Mouse (Mus musculus) lung, adult 2 months (tissue): Measurements from ENCODE around the gene Lce1k. TPM values are rescaled to one million over a fixed set of nuclear protein-coding genes. Genes with fewer than 3 reads are reported as not detected.
"Not testable (repeated sequence)": the region's sequence is repeated elsewhere in the genome, so short reads cannot be mapped to it uniquely, and the experiment has no call there.

ENCODE experiments used
- DNase-seq: peaks from one replicate; pipeline ENCODE4 v3.0.0; 2022
- H3K4me1 ChIP-seq: fragments of 200-500 bp; 2 replicates; pipeline ENCODE4 v1.6.1; 2011; ENCODE audit warnings: low read length; ENCODE audit not compliant: control insufficient read depth, insufficient read depth
- H3K4me3 ChIP-seq: fragments of 200-500 bp; replicated peaks from 2 replicates; pipeline ENCODE3; 2011; ENCODE audit warnings: low read depth, mild to moderate bottlenecking, control low read depth, low read length; ENCODE audit errors: extremely low read depth
- CTCF ChIP-seq: fragments of 200-500 bp; IDR thresholded peaks from 2 replicates; pipeline ENCODE4 v1.5.1; 2011; ENCODE audit warnings: mild to moderate bottlenecking, low read length, control low read depth; ENCODE audit not compliant: insufficient read depth
- POLR2A ChIP-seq: fragments of 200-500 bp; IDR thresholded peaks from 2 replicates; pipeline ENCODE4 v1.6.1; 2011; ENCODE audit warnings: low read depth, mild to moderate bottlenecking, control low read depth, low read length, borderline replicate concordance; ENCODE audit errors: extremely low read depth
- WGBS: fragments of 180-500 bp; shearing (Covaris S2); methylation state at CpG from one replicate; pipeline ENCODE4 v1.1.7; 2018; 5-methylcytosine and 5-hydroxymethylcytosine counted together
- polyA plus RNA-seq: library from polyadenylated mRNA; depleted of rRNA; stranded (reverse); fragments of >200 nt; gene quantifications from 2 replicates; pipeline ENCODE4 v1.2.3, GENCODE M21; 2012; rRNA removed

Lce1k gene
- 22.2 TPM in 1 of 2 replicates, not detected in the other for polyA plus RNA-seq

DNA sequence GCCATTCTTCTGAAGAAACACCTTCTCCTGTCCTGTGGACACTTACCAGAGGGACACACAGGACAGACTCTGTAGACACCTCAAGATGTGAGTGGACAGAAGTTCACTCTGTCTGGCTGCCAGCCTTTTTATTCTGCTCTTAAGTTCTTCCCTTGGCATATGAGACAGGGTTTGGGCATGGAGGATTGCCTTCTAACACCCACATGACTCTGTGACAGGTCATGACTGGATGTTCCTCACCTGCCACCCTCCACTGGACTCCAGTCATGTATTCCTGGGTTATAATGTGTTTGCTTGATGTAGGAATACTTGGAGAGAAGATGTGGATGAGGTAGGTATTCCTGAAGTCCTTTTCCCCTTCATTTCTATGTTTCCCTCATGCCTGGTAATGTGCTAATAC is at the start of gene Lce1k:
Lce1k (minus strand) TSS at position 101 of the 400 bp plus-strand sequence.
- no peak for TF ChIP-seq POLR2A
- no peak for TF ChIP-seq CTCF
- Histone ChIP-seq H3K4me3 (no peak within 1 kb of the TSS), H3K4me1 (no peaks in the 10 kb centered on the region)
- DNase-seq = no peak

DNA sequence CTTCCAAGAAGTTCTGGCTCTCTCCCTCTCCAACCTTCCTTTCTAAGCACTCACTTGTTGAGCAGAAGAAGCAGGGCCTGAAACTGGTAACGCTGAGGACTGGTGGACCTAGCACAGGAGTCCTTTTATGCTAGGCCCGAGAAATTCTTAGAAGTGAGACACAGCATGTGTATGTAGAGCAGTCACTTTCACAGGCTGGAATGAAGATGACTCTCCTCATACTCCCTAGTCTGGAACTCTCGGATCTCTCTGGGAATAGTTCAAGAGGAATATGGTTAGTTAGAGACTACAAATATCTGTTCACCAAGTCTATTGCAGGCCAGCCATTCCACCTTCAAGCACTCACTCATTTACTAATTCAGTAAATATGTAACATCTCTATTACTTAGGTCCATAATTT is 43.5 kb upstream of the Lce1k start, which contains the start of gene Lce1l:
Lce1l (minus strand) TSS at position 101 of the 400 bp plus-strand sequence.
- WGBS = 75% methylated on average over 3 of the region's 3 CpGs
- H3K4me1 ChIP-seq = no peaks in the 10 kb centered on the region
- no peak for TF ChIP-seq CTCF
- TF ChIP-seq POLR2A = no peak
- no peak within 1 kb of the TSS for H3K4me3 ChIP-seq
- DNase-seq = no peak

DNA sequence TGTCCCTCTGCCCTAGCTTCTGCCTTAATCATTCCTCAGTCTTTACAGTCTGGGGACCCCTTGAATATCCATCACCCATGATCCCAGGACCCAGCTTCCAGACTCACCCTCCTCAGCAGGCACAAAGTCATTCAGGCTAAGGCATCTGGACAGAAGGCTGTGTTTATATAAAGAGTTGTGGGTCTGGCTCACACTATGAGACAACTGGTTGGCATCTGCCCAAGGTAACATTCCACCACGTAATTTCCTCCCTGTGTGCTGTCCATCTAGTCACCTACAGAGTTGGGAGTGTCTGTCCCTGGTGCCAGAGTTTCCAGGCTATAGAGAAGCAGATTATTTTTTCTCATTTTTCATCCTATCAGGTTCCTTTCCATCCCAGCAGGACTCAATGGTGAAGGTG is 19.4 kb upstream of the Lce1k start, which contains the start of gene Kprp:
Kprp (minus strand) TSS at position 140 of the 400 bp plus-strand sequence.
- 4% methylated on average over 1 of the region's 1 CpGs for WGBS
- TF ChIP-seq POLR2A (no peak), CTCF (no peak)
- no peaks in the 10 kb centered on the region for H3K4me1 ChIP-seq
- no peak for DNase-seq
- no peak within 1 kb of the TSS for H3K4me3 ChIP-seq

DNA sequence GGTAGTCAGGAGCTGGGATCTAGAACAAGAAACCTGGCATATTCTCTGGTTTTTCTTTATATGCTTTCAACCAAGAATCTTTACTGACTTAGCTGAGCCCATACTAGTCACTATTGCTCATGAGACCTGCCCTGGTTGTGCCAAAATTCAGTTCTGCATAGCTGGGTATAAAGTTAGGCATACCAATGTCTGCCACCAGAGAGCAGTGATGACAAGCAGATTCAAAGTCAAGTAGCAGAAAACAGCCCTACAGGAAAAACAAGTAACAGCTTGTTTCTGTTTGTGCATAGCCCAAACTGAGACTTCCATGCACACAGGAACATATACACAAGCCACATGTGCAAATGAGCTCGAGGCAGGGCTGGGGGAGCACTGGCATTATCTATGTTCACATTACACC is 18.1 kb upstream of the Lce1k start:
- H3K4me3 ChIP-seq = no peak overlapping the region
- WGBS = 18% methylated on average over 1 of the region's 1 CpGs

DNA sequence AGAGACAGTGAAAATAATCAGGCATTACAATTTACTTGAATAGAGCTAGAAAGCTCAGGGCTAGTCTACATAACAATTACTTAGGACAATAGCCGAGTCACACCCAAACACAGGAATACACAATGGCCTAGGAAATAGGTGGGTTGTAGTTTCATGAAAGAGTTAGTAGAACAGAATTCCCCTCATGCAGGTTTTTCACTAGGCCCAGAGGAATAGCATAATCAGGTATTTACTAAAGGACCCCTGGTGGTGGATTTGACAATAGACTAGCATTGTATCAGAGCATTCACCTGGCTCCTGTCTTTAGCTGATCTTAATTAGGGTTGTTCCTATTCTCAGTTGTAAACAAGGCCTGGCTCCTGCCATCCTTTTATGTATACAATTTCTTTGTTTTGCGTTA is 8.3 kb upstream of the Lce1k start:
- H3K4me3 ChIP-seq, H3K4me1 ChIP-seq, DNase-seq: not testable (repeated sequence)
- 93% methylated on average over 2 of the region's 2 CpGs for WGBS

More for the DNA sequence above, 18.1 kb upstream of the Lce1k start:
- no peak for DNase-seq
- H3K4me1 ChIP-seq = no peaks in the 10 kb centered on the region
- TF ChIP-seq CTCF (no peak), POLR2A (no peak)

DNA sequence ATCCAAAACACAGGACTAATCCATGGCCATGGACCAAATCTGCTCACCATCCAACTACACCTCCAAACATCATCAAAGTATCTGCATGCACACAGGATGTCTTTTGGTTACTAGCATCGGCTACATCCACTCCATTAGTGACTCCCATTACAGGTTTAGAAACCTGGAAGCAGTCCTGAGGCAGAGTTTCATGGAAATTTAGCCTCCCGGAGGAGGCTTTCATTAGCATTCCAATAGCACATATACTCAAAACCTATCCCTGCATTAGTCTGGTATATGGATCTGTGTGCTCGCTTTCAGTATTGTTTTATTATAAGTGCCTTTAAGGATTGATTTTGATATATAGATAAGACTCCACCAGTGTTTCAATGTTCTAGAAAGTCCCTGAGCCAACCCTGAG is 7.9 kb upstream of the Lce1k start:
- H3K4me3 ChIP-seq = no peak overlapping the region
- TF ChIP-seq POLR2A (no peak), CTCF (no peak)
- H3K4me1 ChIP-seq = no peaks in the 10 kb centered on the region
- WGBS = 86% methylated on average over 3 of the region's 3 CpGs
- DNase-seq = no peak

DNA sequence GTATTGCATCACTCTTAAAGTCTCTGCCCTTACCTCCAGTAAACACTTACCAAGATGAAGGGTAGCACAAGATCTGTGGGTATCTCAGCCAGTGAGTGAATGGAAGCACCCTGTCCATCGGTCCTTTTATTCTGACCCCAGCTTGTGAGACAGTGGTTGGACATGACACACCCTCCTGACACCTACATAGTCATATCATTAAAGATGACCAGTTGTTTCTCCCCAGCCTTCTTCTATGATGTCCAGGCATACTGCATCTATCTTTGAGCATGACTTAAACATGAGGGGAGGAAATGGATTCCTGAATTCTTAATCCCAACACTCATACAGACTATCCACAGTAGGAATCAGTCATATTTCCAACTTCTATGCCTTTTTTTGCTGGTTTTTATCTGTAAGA is 17.3 kb downstream of the Lce1k start, which contains the start of gene Lce1j:
Lce1j (minus strand) TSS at position 101 of the 400 bp plus-strand sequence.
- no peak for DNase-seq
- TF ChIP-seq POLR2A = no peak
- TF ChIP-seq CTCF = no peak
- WGBS = 70% methylated on average over 1 of the region's 1 CpGs
- H3K4me3 ChIP-seq = no peak within 1 kb of the TSS
- H3K4me1 ChIP-seq = no peaks in the 10 kb centered on the region

DNA sequence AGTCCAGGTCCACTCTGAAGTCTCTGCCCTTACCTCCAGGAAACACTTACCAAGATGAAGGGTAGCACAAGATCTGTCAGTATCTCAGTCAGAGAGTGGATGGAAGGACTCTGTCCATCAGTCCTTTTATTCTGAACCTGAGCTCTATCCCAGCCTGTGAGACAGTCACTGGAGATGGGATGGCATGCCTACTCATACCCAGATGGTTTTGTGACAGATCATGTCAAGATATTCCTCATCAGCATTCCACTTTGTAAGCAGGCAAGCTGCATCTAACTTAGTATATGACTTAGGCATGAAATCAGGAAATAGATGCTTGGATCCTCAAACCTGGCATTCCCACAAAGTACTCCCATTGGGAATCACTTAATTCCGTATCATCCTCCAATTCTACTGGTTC is 28.9 kb downstream of the Lce1k start, which contains the start of gene Lce1i:
Lce1i (minus strand) TSS at position 101 of the 400 bp plus-strand sequence.
- TF ChIP-seq CTCF = no peak
- TF ChIP-seq POLR2A = no peak
- no peak for DNase-seq
- WGBS = 63% methylated on average over 1 of the region's 1 CpGs
- Histone ChIP-seq H3K4me1 (no peaks in the 10 kb centered on the region), H3K4me3 (no peak within 1 kb of the TSS)

DNA sequence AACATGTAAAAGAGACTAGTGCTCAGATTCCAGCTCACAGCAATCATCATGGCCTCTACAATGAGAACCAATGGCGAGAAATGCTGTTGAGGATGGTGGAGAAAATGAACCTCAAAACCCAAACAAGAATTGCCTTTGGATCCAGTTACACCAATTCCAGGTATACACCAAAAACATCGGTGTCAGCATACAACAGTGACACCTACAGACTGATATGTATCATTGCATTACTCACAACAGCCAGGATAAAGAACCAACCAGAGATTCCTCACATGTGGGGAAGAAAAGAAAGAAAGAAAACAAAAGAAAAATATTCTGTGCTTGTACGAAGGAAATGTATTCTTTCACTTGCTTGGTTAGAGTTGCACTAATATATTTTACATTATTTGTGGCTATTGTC is 36.1 kb downstream of the Lce1k start:
- no peak for DNase-seq
- no peak overlapping the region for H3K4me3 ChIP-seq
- 20% methylated on average over 3 of the region's 3 CpGs for whole genome bisulfite sequencing
- TF ChIP-seq POLR2A (no peak), CTCF (no peak)
- no peaks in the 10 kb centered on the region for H3K4me1 ChIP-seq

DNA sequence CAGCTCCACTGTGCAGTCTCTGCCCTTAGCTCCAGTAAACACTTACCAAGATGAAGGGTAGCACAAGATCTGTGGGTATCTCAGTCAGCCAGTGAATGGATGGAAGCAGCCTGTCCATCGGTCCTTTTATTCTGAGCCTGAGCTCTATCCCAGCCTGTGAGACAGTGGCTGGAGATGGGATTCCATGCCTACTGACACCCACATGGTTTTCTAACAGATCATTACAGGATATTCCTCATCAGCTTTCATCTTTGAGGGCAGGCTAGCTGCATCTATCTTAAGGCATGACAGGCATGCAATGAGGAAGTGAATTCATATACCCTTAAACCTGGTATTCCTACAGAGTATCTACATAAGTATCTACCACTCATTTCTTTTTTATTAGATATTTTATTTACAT is 42.7 kb downstream of the Lce1k start, which contains the start of gene Lce1h:
Lce1h (minus strand) TSS at position 101 of the 400 bp plus-strand sequence.
- DNase-seq = no peak
- Histone ChIP-seq H3K4me1 (no peaks in the 10 kb centered on the region), H3K4me3 (no peak within 1 kb of the TSS)
- TF ChIP-seq CTCF (no peak), POLR2A (no peak)
- WGBS = 87% methylated on average over 1 of the region's 1 CpGs

Other genes starting within 250 kb of the Lce1k start
- gene Ivl, start 234.2 kb downstream of the Lce1k start, polyA plus RNA-seq = 0.16 and 0.24 TPM in 2 replicates
- 0.92 TPM in 1 of 2 replicates, not detected in the other for gene Smcp, start 218.9 kb downstream of the Lce1k start, polyA plus RNA-seq
- gene 2210017I01Rik, start 200.4 kb downstream of the Lce1k start, polyA plus RNA-seq = 1.3 TPM in 1 of 2 replicates, not detected in the other
- not detected in 2 replicates for gene Lce6a, start 186.2 kb downstream of the Lce1k start, polyA plus RNA-seq
- 47.3 TPM in 1 of 2 replicates, not detected in the other for gene Lce1a1, start 159.6 kb downstream of the Lce1k start, polyA plus RNA-seq
- 67.0 TPM in 1 of 2 replicates, not detected in the other for gene Lce1b, start 151.0 kb downstream of the Lce1k start, polyA plus RNA-seq
- gene Lce1a2, start 137.6 kb downstream of the Lce1k start, polyA plus RNA-seq = 74.9 TPM in 1 of 2 replicates, not detected in the other
- gene Lce1c, start 128.6 kb downstream of the Lce1k start, polyA plus RNA-seq = 0.18 and 55.3 TPM in 2 replicates
- 77.1 TPM in 1 of 2 replicates, not detected in the other for gene Lce1d, start 120.7 kb downstream of the Lce1k start, polyA plus RNA-seq
- 25.3 TPM in 1 of 2 replicates, not detected in the other for gene Lce1e, start 98.8 kb downstream of the Lce1k start, polyA plus RNA-seq
- 38.2 TPM in 1 of 2 replicates, not detected in the other for gene Lce1f, start 87.5 kb downstream of the Lce1k start, polyA plus RNA-seq
- gene Gm38119, start 68.8 kb downstream of the Lce1k start, polyA plus RNA-seq = 0.34 TPM in 1 of 2 replicates, not detected in the other
- 23.0 TPM in 1 of 2 replicates, not detected in the other for gene Lce1g, start 55.6 kb downstream of the Lce1k start, polyA plus RNA-seq
- 17.7 TPM in 1 of 2 replicates, not detected in the other for gene Lce1h, start 42.8 kb downstream of the Lce1k start, polyA plus RNA-seq
- gene Lce1i, start 29.0 kb downstream of the Lce1k start, polyA plus RNA-seq = 20.2 TPM in 1 of 2 replicates, not detected in the other
- 17.7 TPM in 1 of 2 replicates, not detected in the other for gene Lce1j, start 17.4 kb downstream of the Lce1k start, polyA plus RNA-seq
- gene Kprp, start 19.4 kb upstream of the Lce1k start, polyA plus RNA-seq = 22.9 TPM in 1 of 2 replicates, not detected in the other
- 20.4 TPM in 1 of 2 replicates, not detected in the other for gene Lce1l, start 43.4 kb upstream of the Lce1k start, polyA plus RNA-seq
- 4.0 TPM in 1 of 2 replicates, not detected in the other for gene 2310050C09Rik, start 62.3 kb upstream of the Lce1k start, polyA plus RNA-seq
- gene Lce3a, start 118.3 kb upstream of the Lce1k start, polyA plus RNA-seq = 285 TPM in 1 of 2 replicates, not detected in the other
- 311 TPM in 1 of 2 replicates, not detected in the other for gene Lce3b, start 125.1 kb upstream of the Lce1k start, polyA plus RNA-seq
- 361 TPM in 1 of 2 replicates, not detected in the other for gene Lce3c, start 136.6 kb upstream of the Lce1k start, polyA plus RNA-seq
- gene Lce3d, start 149.5 kb upstream of the Lce1k start, polyA plus RNA-seq = 64.5 TPM in 1 of 2 replicates, not detected in the other
- 169 TPM in 1 of 2 replicates, not detected in the other for gene Lce3e, start 159.2 kb upstream of the Lce1k start, polyA plus RNA-seq
- gene Lce3f, start 184.3 kb upstream of the Lce1k start, polyA plus RNA-seq = 237 TPM in 1 of 2 replicates, not detected in the other
- gene Crct1, start 207.8 kb upstream of the Lce1k start, polyA plus RNA-seq = 273 TPM in 1 of 2 replicates, not detected in the other
- gene Lce1m, start 211.2 kb upstream of the Lce1k start, polyA plus RNA-seq = 2.9 TPM in 1 of 2 replicates, not detected in the other